Mouse (Mus musculus): ENCODE data around the gene Oat.
A peak's percentile ranks its signal among the peaks of the same experiment; 100 is the strongest.

DNA sequence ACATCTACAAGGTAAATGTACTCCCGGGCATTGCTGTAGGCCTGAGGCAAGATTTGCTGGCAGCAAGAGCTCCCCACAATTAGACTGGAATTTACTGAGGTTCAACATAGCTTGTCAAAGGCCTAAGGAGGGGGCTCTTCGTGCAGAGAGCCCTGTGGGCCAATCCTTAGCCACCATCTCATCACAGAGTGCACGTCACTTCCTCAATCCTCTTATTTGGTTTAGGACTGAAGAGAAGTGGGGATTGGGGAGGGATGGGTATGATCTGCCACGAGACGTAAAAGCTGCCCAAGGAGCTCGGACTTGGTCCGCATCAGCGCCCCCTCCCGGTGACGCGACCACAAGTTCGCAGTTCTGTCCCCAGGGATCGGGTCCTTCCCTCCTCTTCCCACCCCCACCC lies 575 bp downstream of the Oat start:
- peak; percentile 54 for TF ChIP-seq CTCF (IDR thresholded peaks at IDR 0.05; ENCODE audit: control insufficient read depth, insufficient read depth, insufficient read length)
- TF ChIP-seq MYOG (IDR thresholded peaks at IDR 0.05; ENCODE audit: control insufficient read depth, extremely low read depth, insufficient read length): no peak
- no peak for TF ChIP-seq FOSL1 (IDR thresholded peaks at IDR 0.05; ENCODE audit: insufficient read depth, low read length, poor library complexity, severe bottlenecking)
- TF ChIP-seq MAX (IDR thresholded peaks at IDR 0.05): no peak
- no peak for TF ChIP-seq USF1 (IDR thresholded peaks at IDR 0.05; ENCODE audit: low read depth)
